Mouse (Mus musculus) megakaryocyte-erythroid progenitor cell, adult 5-6 weeks (primary cell): ENCODE results near the gene Rpl24. TPM values are rescaled to one million over a fixed set of nuclear protein-coding genes. Genes with fewer than 3 reads are reported as not detected.

Experiments
- total RNA-seq, 2 experiments: library from RNA; stranded (forward) in 1 of 2; stranded (reverse) in 1 of 2; fragments of 200-1000, 215-1000 nt in 1 of 2; fragments of >200 nt in 1 of 2; fragmentation: Nextera tagmentation in 1 of 2; gene quantifications; 2 replicates each; pipeline ENCODE4 v1.2.3; 2014 to 2017

The Rpl24 gene
- total RNA-seq, 2 experiments from 2014 or later: 2,115 to 2,337 TPM

Other genes starting within 250 kb of the Rpl24 start
- gene Nfkbiz, start 127.4 kb upstream of the Rpl24 start, total RNA-seq (2014; fragmentation: Nextera tagmentation): 3.5 and 4.9 TPM in 2 replicates
- gene Nfkbiz, start 127.4 kb upstream of the Rpl24 start, total RNA-seq (2017): 6.1 and 9.4 TPM in 2 replicates
- gene Nxpe3, start 71.0 kb upstream of the Rpl24 start, total RNA-seq (2014; fragmentation: Nextera tagmentation): 4.5 and 5.4 TPM in 2 replicates
- gene Nxpe3, start 71.0 kb upstream of the Rpl24 start, total RNA-seq (2017): 6.1 and 7.2 TPM in 2 replicates
- gene Cep97, start 31.4 kb upstream of the Rpl24 start, total RNA-seq (2014; fragmentation: Nextera tagmentation): 19.2 and 21.7 TPM in 2 replicates
- 15.8 and 32.9 TPM in 2 replicates for gene Cep97, start 31.4 kb upstream of the Rpl24 start, total RNA-seq (2017)
- gene Zbtb11, start 7.6 kb downstream of the Rpl24 start, total RNA-seq (2014; fragmentation: Nextera tagmentation): 25.0 and 34.7 TPM in 2 replicates
- gene Zbtb11, start 7.6 kb downstream of the Rpl24 start, total RNA-seq (2017): 44.4 and 53.5 TPM in 2 replicates
- gene Pcnp, start 63.5 kb downstream of the Rpl24 start, total RNA-seq (2014; fragmentation: Nextera tagmentation): 124 TPM in 2 replicates
- gene Pcnp, start 63.5 kb downstream of the Rpl24 start, total RNA-seq (2017): 128 and 165 TPM in 2 replicates
- 33.1 and 34.0 TPM in 2 replicates for gene Trmt10c, start 71.5 kb downstream of the Rpl24 start, total RNA-seq (2014; fragmentation: Nextera tagmentation)
- gene Trmt10c, start 71.5 kb downstream of the Rpl24 start, total RNA-seq (2017): 58.8 and 78.1 TPM in 2 replicates
- gene Senp7, start 82.1 kb downstream of the Rpl24 start, total RNA-seq (2014; fragmentation: Nextera tagmentation): 51.8 and 77.3 TPM in 2 replicates
- 27.9 and 55.7 TPM in 2 replicates for gene Senp7, start 82.1 kb downstream of the Rpl24 start, total RNA-seq (2017)
- 0.42 TPM in 1 of 2 replicates, not detected in the other for gene Impg2, start 238.0 kb downstream of the Rpl24 start, total RNA-seq (2014; fragmentation: Nextera tagmentation)
- 0.05 TPM in 1 of 2 replicates, not detected in the other for gene Impg2, start 238.0 kb downstream of the Rpl24 start, total RNA-seq (2017)